In the genomic region with DNA sequence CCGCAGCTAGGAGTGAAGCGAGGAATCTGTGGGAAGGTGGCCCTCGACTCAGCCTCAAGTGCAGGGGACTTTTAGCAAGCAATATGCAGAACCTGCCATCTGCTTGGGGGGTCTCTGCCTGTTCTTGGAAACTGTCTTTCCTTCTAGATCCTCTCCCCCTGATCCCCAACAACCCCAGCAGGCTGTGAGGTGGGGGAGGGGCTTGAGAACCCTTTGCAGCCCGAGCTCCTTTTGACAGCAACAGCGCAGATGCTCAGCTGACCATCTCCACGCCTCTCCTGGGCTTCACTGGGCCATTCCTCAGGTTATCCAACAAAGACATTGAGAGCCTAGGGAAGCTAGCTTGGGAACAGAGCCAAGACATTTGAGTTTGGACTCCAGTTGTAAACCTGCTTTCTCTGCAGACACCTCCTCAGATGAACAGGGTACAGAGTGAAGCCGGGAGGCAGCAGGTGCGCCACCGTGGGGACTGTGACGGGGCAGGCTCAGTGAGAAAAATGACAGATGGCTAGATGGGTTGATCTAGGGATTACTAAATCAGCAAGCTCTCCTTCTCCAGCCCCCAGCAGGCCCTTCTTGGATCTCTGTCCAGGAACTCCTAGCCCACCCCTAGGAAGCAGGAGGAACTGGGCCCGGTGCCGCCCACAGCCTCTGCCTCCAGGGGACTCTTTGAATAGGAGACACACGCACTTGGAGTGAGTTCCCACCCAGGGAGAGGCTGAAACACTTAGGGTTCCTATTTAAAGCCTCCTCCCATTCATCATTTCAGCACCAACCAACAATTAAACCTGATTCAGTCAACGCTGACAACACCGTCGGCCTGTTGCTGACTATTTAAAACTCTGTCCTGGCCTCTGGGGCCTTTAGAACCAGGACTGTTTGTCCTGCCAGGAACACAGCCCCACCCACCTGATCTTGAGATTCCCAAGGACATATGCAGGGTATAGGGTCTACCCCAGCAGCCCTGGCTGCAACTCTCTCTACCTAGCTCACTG, we compare ENCODE assay signal across 9 mouse cellular contexts.
DNase-seq lines count a peak whose midpoint lies in the region; ATAC-seq lines count a peak whose summit lies in the region.
"Had no signal": no experiment of that assay in that cellular context is flagged by ENCODE, and none has a peak within 500 bp of the region (broad histone marks: within the 10 kb centered on the region; RNA-seq: fewer than 3 reads in every experiment).

No protein-coding gene starts in this region.

- no peak overlapping the region for H3K9ac ChIP-seq in midbrain, embryonic 11.5 days (ENCODE audit: low read length)
- H3K9ac ChIP-seq in embryonic facial prominence, embryonic 13.5 days, result no peak overlapping the region
- H3K9ac ChIP-seq in heart, embryonic 16.5 days (ENCODE audit: low read length), result peak overlapping the region; percentile 37; the same call in 1 of the 2 replicates
- H3K9ac ChIP-seq: lung, embryonic 15.5 days had no signal

- H3K4me3 ChIP-seq in midbrain, embryonic 11.5 days (ENCODE audit: low read depth, low read length), result no peak overlapping the region
- no peak overlapping the region for H3K4me3 ChIP-seq in midbrain, embryonic 10.5 days
- H3K4me3 ChIP-seq in embryonic facial prominence, embryonic 13.5 days, result no peak overlapping the region
- H3K4me3 ChIP-seq in heart, embryonic 16.5 days (ENCODE audit: low read length), result no peak overlapping the region
- H3K4me3 ChIP-seq: lung, embryonic 15.5 days had no signal

- 0 out of 2 replicates have a peak, but pooled peaks have one; percentile 24 for ATAC-seq in midbrain, embryonic 11.5 days (ENCODE audit: low FRiP score)
- no peak; the same call in 1 of the 2 replicates for ATAC-seq in embryonic facial prominence, embryonic 13.5 days (ENCODE audit: insufficient number of reproducible peaks, insufficient read depth, low FRiP score, low TSS enrichment, low read depth)
- ATAC-seq in heart, embryonic 16.5 days (replicated peaks; ENCODE audit: extremely low read depth, insufficient read depth, low FRiP score), result peak; percentile 63

- no peaks in the 10 kb centered on the region for H3K36me3 ChIP-seq in midbrain, embryonic 11.5 days (ENCODE audit: control insufficient read depth, insufficient read depth, low read length)
- H3K36me3 ChIP-seq in midbrain, embryonic 10.5 days, result no peaks in the 10 kb centered on the region
- no peaks in the 10 kb centered on the region for H3K36me3 ChIP-seq in embryonic facial prominence, embryonic 13.5 days
- no peaks in the 10 kb centered on the region for H3K36me3 ChIP-seq in heart, embryonic 16.5 days (ENCODE audit: control insufficient read depth, insufficient read depth)
- H3K36me3 ChIP-seq: lung, embryonic 15.5 days had no signal

- H3K27ac ChIP-seq in midbrain, embryonic 11.5 days (ENCODE audit: low read depth, low read length), result no peak overlapping the region
- H3K27ac ChIP-seq in midbrain, embryonic 10.5 days (replicated peaks), result no peak overlapping the region
- H3K27ac ChIP-seq in embryonic facial prominence, embryonic 13.5 days, result peak overlapping the region; percentile 28; the same call in 1 of the 2 replicates
- H3K27ac ChIP-seq in heart, embryonic 16.5 days (ENCODE audit: low read length), result peak overlapping the region; percentile 75
- H3K27ac ChIP-seq: lung, embryonic 15.5 days had no signal

- DNase-seq in midbrain, embryonic 11.5 days (ENCODE audit: low spot score, missing footprints), result no peak
- no peak for DNase-seq in midbrain, embryonic 10.5 days (ENCODE audit: low spot score)
- peak; percentile 67 for DNase-seq in retina, postnatal 1 day
- DNase-seq in spleen, postnatal 36 days (ENCODE audit: low spot score in 2 of 2), result no peak
- DNase-seq in spleen, postnatal 14 days (ENCODE audit: low spot score in 2 of 2), result no peak
- DNase-seq in spleen, adult 12 weeks (ENCODE audit: low spot score), result no peak

- H3K9me3 ChIP-seq in midbrain, embryonic 11.5 days (ENCODE audit: control insufficient read depth, low read length), result no peaks in the 10 kb centered on the region
- no peaks in the 10 kb centered on the region for H3K9me3 ChIP-seq in midbrain, embryonic 10.5 days (replicated peaks)
- H3K9me3 ChIP-seq in embryonic facial prominence, embryonic 13.5 days, result no peaks in the 10 kb centered on the region
- H3K9me3 ChIP-seq in heart, embryonic 16.5 days (replicated peaks; ENCODE audit: control insufficient read depth, low read length), result peaks cover 3% of the 10 kb centered on the region; the same call in 1 of the 2 replicates
- H3K9me3 ChIP-seq: lung, embryonic 15.5 days had no signal

- 49% methylated on average over 16 of the region's 16 CpGs for WGBS in midbrain, embryonic 11.5 days
- 53% methylated on average over 16 of the region's 16 CpGs for WGBS in midbrain, embryonic 10.5 days
- WGBS in embryonic facial prominence, embryonic 13.5 days, result 41% methylated on average over 16 of the region's 16 CpGs
- WGBS in heart, embryonic 16.5 days, result 43% methylated on average over 16 of the region's 16 CpGs

- H3K27me3 ChIP-seq in midbrain, embryonic 11.5 days (ENCODE audit: control insufficient read depth, insufficient read depth, low read length), result no peaks in the 10 kb centered on the region
- H3K27me3 ChIP-seq in midbrain, embryonic 10.5 days (ENCODE audit: low read depth, poor library complexity, severe bottlenecking), result no peaks in the 10 kb centered on the region
- H3K27me3 ChIP-seq in embryonic facial prominence, embryonic 13.5 days, result no peaks in the 10 kb centered on the region
- no peaks in the 10 kb centered on the region for H3K27me3 ChIP-seq in heart, embryonic 16.5 days (ENCODE audit: control insufficient read depth, insufficient read depth, low read length)
- H3K27me3 ChIP-seq: lung, embryonic 15.5 days had no signal

- peaks cover 5% of the 10 kb centered on the region; the same call in 1 of the 2 replicates for H3K4me1 ChIP-seq in midbrain, embryonic 11.5 days (ENCODE audit: control insufficient read depth, insufficient read depth, low read length)
- H3K4me1 ChIP-seq in midbrain, embryonic 10.5 days, result peaks cover 11% of the 10 kb centered on the region
- H3K4me1 ChIP-seq in embryonic facial prominence, embryonic 13.5 days, result peaks cover 51% of the 10 kb centered on the region
- peaks cover 36% of the 10 kb centered on the region for H3K4me1 ChIP-seq in heart, embryonic 16.5 days (ENCODE audit: control insufficient read depth, insufficient read depth, low read length)

- no peak overlapping the region for H3K4me2 ChIP-seq in midbrain, embryonic 11.5 days
- no peak overlapping the region for H3K4me2 ChIP-seq in embryonic facial prominence, embryonic 13.5 days
- H3K4me2 ChIP-seq in heart, embryonic 16.5 days (ENCODE audit: low read depth, low read length), result peak overlapping the region; percentile 29
- H3K4me2 ChIP-seq: lung, embryonic 15.5 days had no signal

Comparison
In these comparisons a context has a peak if more than half of its experiments do, and no peak if none do; other contexts are left out.
1. H3K27ac ChIP-seq: peak in embryonic facial prominence, embryonic 13.5 days (single experiment) and heart, embryonic 16.5 days (single experiment); none in midbrain, embryonic 11.5 days (single experiment) and midbrain, embryonic 10.5 days (single experiment).